Mouse (Mus musculus) myocyte (in vitro differentiated cells): ENCODE measurements around the gene Gm21800.
"Not testable (repeated sequence)": the region's sequence is repeated elsewhere in the genome, so short reads cannot be mapped to it uniquely, and the experiment has no call there.

Experiments used
- CEBPB ChIP-seq: IDR thresholded peaks from 2 replicates; pipeline ENCODE4 v1.6.1; 2011; ENCODE audit warnings: mild to moderate bottlenecking, moderate library complexity; ENCODE audit not compliant: poor library complexity, insufficient read depth, severe bottlenecking
- E2F4 ChIP-seq: IDR thresholded peaks from one replicate; pipeline ENCODE4 v1.6.1; 2011; ENCODE audit warnings: mild to moderate bottlenecking, control low read depth, moderate library complexity; ENCODE audit not compliant: insufficient read depth
- MAX ChIP-seq: IDR thresholded peaks from one replicate; pipeline ENCODE4 v1.6.1; 2011; ENCODE audit warnings: low read depth, mild to moderate bottlenecking, control low read depth
- MYOD1 ChIP-seq, 3 experiments: IDR thresholded peaks; one replicate each; pipeline ENCODE4 v1.6.1; 2011; ENCODE audit warnings: control low read depth in 2 of 3, low read depth in 2 of 3, mild to moderate bottlenecking in 2 of 3, moderate library complexity in 1 of 3; ENCODE audit not compliant: insufficient read length in 2 of 3, control insufficient read depth in 1 of 3
- MYOG ChIP-seq, 3 experiments: IDR thresholded peaks; one replicate each; pipeline ENCODE4 v1.6.1; 2011; ENCODE audit warnings: control low read depth in 2 of 3, low read depth in 2 of 3, mild to moderate bottlenecking in 2 of 3; ENCODE audit not compliant: insufficient read length in 2 of 3, control insufficient read depth in 1 of 3, insufficient read depth in 1 of 3
- POLR2A ChIP-seq: IDR thresholded peaks from one replicate; pipeline ENCODE4 v1.6.1; 2011; ENCODE audit warnings: low read depth, mild to moderate bottlenecking, control low read depth, moderate library complexity; ENCODE audit not compliant: insufficient read length
- POLR2AphosphoS2 ChIP-seq: IDR thresholded peaks from one replicate; pipeline ENCODE4 v1.6.1; 2011; ENCODE audit warnings: low read depth, control low read depth; ENCODE audit not compliant: insufficient read length
- REST ChIP-seq: IDR thresholded peaks from one replicate; pipeline ENCODE4 v1.6.1; 2011; ENCODE audit warnings: mild to moderate bottlenecking, control low read depth, moderate library complexity; ENCODE audit not compliant: insufficient read depth, insufficient read length
- SRF ChIP-seq: IDR thresholded peaks from one replicate; pipeline ENCODE4 v1.6.1; 2011; ENCODE audit warnings: low read depth; ENCODE audit not compliant: control insufficient read depth, insufficient read length
- TCF12 ChIP-seq: IDR thresholded peaks from one replicate; pipeline ENCODE4 v1.6.1; 2011; ENCODE audit warnings: mild to moderate bottlenecking, control low read depth; ENCODE audit not compliant: poor library complexity, insufficient read depth, severe bottlenecking
- TCF3 ChIP-seq: IDR thresholded peaks from one replicate; pipeline ENCODE4 v1.6.1; 2011; ENCODE audit warnings: low read depth, control low read depth; ENCODE audit not compliant: insufficient read length
- USF1 ChIP-seq: IDR thresholded peaks from one replicate; pipeline ENCODE4 v1.6.1; 2011; ENCODE audit warnings: low read depth, mild to moderate bottlenecking, control low read depth, moderate library complexity

DNA sequence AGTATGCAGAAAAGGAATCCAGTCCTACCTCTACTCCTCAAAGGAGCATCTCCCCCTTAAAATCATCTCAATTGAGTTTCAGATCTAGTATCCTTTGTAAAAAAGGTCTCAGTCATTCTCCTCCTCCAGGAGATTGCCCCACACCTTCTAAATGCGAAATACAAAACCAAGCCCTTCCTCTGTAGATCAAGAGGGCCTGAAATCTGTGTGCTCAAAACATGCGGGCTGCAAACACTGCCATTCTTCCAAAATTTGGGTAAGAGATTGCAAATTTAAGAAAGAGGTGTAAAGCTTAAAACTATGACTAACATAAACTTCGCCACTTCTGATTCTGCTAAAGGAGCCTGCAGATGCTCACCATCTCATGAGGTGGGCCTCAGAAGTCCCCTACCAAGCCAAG lies at the start of gene Gm21800:
- TF ChIP-seq TCF3; MAX; USF1; MYOG (IDR thresholded peaks at IDR 0.05; ENCODE audit: control insufficient read depth in 1 of 3, insufficient read depth in 1 of 3, insufficient read length in 2 of 3, low read depth in 2 of 3); POLR2A; MYOD1 (IDR thresholded peaks at IDR 0.05; ENCODE audit: control insufficient read depth in 1 of 3, insufficient read length in 2 of 3, low read depth in 2 of 3); E2F4; POLR2AphosphoS2; CEBPB; SRF; TCF12; REST: not testable (repeated sequence)
